Mouse (Mus musculus) liver, embryonic 16.5 days (tissue): ENCODE data around the gene Tsen15. TPM values are rescaled to one million over a fixed set of nuclear protein-coding genes. Genes with fewer than 3 reads are reported as not detected.
A peak's percentile ranks its signal among the peaks of the same experiment; 100 is the strongest.
"Not testable (repeated sequence)": the region's sequence is repeated elsewhere in the genome, so short reads cannot be mapped to it uniquely, and the experiment has no call there.

ENCODE experiments used
- ATAC-seq: fragments of 200-750 bp; cut with Nextera tagmentation; 2 replicates; pipeline ENCODE4 v1.8.0; 2017; ENCODE audit warnings: low read depth, mild to moderate bottlenecking, moderate number of reproducible peaks, moderate library complexity
- H3K27ac ChIP-seq: fragments of 300-500 bp; sonication (generic); 2 replicates; pipeline ENCODE4 v1.5.1; 2014; ENCODE audit warnings: mild to moderate bottlenecking, low read length
- H3K27me3 ChIP-seq: fragments of 300-500 bp; sonication (generic); 2 replicates; pipeline ENCODE4 v1.6.1; 2014; ENCODE audit warnings: low read depth, low read length, mixed read lengths; ENCODE audit not compliant: control insufficient read depth, insufficient read depth
- H3K36me3 ChIP-seq: fragments of 300-500 bp; sonication (generic); 2 replicates; pipeline ENCODE4 v1.6.1; 2014; ENCODE audit warnings: mild to moderate bottlenecking; ENCODE audit not compliant: control insufficient read depth, insufficient read depth
- H3K4me1 ChIP-seq: fragments of 300-500 bp; sonication (generic); 2 replicates; pipeline ENCODE4 v1.6.1; 2014; ENCODE audit warnings: low read depth, low read length, mixed read lengths; ENCODE audit not compliant: control insufficient read depth
- H3K4me2 ChIP-seq: fragments of 300-500 bp; sonication (generic); 2 replicates; pipeline ENCODE4 v1.6.1; 2014; ENCODE audit warnings: low read depth, low read length, mixed read lengths
- H3K4me3 ChIP-seq: fragments of 300-500 bp; sonication (generic); 2 replicates; pipeline ENCODE4 v1.5.1; 2014; ENCODE audit warnings: low read depth, mild to moderate bottlenecking, low read length
- H3K9ac ChIP-seq: fragments of 300-500 bp; sonication (generic); 2 replicates; pipeline ENCODE4 v1.6.1; 2014; ENCODE audit warnings: low read depth, low read length
- H3K9me3 ChIP-seq: fragments of 300-500 bp; sonication (generic); replicated peaks from 2 replicates; pipeline ENCODE4 v1.6.1; 2016; ENCODE audit warnings: low read length; ENCODE audit not compliant: control insufficient read depth
- WGBS: fragments of 180-500 bp; shearing (Covaris S2); extraction: QIAGEN DNeasy Blood & Tissue Kit; methylation state at CpG from one replicate; pipeline ENCODE4 v1.1.7; 2014; ENCODE audit not compliant: insufficient replicate concordance; 5-methylcytosine and 5-hydroxymethylcytosine counted together
- polyA plus RNA-seq: library from polyadenylated mRNA; unstranded; fragments of >200 nt; fragmentation: Nextera tagmentation; extraction: Ambion mirVana; gene quantifications from 2 replicates; pipeline ENCODE4 v1.2.1, GENCODE M21; 2015

The Tsen15 gene
- polyA plus RNA-seq, 1 experiment from 2014 or later = 17.6 TPM

DNA sequence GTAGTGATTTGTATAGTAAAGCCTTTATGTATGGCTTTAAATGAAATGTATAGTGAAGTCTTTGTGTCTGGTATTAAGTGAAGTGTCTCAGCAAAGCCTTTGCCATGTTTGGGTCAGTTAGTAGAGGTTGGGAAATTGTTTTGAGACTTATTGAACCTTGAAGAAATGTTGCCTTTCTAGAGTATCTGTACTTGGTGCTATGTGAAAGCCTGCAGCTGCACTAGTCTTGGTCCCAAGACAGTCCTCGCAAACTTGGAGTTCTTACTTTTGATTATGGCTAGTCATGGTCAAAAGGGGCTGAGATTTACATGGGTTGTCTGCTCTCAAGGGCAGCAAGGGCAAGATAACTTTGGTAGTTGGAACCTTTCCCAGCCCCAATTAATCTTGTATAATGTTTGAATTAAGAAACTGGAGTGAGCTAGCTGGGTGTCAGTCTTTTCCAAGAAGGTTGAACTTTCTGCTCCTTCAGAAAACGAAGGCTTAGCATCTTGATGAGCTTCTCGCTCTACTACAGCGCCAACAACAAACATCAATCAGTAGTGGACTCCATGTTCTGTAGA, 8.5 kb upstream of the Tsen15 start:
- Histone ChIP-seq H3K4me1 (no peaks in the 10 kb centered on the region), H3K9ac (no peak overlapping the region), H3K27ac (no peak overlapping the region), H3K4me2 (no peak overlapping the region), H3K36me3 (no peaks in the 10 kb centered on the region), H3K9me3 (no peaks in the 10 kb centered on the region), H3K4me3 (no peak overlapping the region), H3K27me3 (peaks cover 13% of the 10 kb centered on the region)
- 55% methylated on average over 4 of the region's 4 CpGs for WGBS
- ATAC-seq = no peak

DNA sequence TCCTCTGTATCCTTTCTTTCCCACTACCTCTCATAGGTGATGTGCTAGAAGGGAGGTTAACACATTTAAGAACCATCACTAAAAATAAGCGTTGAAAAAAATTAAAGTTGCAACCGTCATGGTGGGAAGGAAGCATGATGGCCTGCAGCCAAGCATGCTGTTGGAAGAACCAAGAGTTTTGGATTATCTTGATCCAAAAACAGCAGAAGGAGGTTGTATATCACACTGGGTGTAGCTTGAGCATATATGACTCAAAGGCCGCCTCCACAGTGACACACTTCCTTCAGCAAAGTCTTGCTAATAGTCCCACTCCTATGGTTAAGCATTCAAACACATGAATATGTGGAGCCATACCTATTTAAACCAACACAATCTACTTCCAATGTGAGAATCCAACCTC, 7.6 kb upstream of the Tsen15 start:
- H3K27me3 ChIP-seq = peaks cover 6% of the 10 kb centered on the region; the same call in 1 of the 2 replicates
- no peak overlapping the region for H3K9ac ChIP-seq
- no peaks in the 10 kb centered on the region for H3K9me3 ChIP-seq
- H3K4me2 ChIP-seq = no peak overlapping the region
- no peak overlapping the region for H3K27ac ChIP-seq
- H3K4me3 ChIP-seq = no peak overlapping the region
- ATAC-seq = no peak
- no peaks in the 10 kb centered on the region for H3K4me1 ChIP-seq
- H3K36me3 ChIP-seq = no peaks in the 10 kb centered on the region
- WGBS = 71% methylated on average over 3 of the region's 3 CpGs

DNA sequence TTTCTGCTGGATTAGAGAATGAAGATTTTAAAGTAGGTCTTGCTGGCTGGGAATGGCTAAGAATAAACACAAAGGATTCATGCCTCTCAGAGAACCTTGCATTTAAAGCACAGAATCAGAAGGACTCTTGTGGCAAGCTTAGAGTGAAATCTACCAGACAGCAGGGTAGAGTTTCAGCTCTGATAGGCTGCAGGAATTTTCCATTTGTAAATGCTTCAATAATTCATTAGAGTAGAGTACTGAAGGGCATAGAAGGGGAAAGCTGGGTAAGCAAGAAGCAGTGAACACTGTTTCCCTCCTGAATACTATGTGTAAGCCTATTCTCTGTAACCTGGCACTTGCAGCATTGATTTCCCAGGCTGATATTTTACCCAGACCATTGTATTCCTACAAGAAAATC, 2.8 kb upstream of the Tsen15 start:
- Histone ChIP-seq H3K9ac (no peak overlapping the region), H3K9me3 (no peaks in the 10 kb centered on the region), H3K4me1 (peaks cover 5% of the 10 kb centered on the region; the same call in 1 of the 2 replicates), H3K36me3 (no peaks in the 10 kb centered on the region), H3K4me3 (no peak overlapping the region), H3K4me2 (no peak overlapping the region), H3K27ac (no peak overlapping the region), H3K27me3 (no peaks in the 10 kb centered on the region)
- ATAC-seq = no peak

DNA sequence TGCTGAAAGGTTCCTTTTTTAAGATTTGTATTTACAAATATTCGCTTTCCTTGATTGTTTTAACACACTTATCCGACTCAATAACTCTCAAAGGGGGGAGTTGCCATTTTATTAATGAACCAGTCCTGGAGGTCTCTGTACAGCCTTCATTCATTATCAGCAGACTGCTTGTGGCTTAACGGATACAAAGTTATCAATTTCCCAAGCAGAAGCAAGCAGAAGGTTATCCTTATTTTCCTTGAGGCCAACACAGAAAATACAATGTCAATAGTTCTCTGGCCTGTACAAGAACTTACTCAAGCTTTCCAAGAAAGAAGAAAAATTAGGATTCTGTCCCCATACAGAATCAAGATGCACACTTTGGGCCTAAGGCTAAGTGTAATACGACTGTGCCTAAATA, 795 bp downstream of the Tsen15 start:
- H3K4me2 ChIP-seq = peak overlapping the region; percentile 63
- not testable (repeated sequence) for H3K4me1 ChIP-seq, H3K9me3 ChIP-seq, H3K36me3 ChIP-seq, ATAC-seq, H3K27me3 ChIP-seq
- peak overlapping the region; percentile 87 for H3K4me3 ChIP-seq
- WGBS = 7% methylated on average over 2 of the region's 4 CpGs
- H3K27ac ChIP-seq = peak overlapping the region; percentile 8; the same call in 1 of the 2 replicates
- H3K9ac ChIP-seq = peak overlapping the region; percentile 90

DNA sequence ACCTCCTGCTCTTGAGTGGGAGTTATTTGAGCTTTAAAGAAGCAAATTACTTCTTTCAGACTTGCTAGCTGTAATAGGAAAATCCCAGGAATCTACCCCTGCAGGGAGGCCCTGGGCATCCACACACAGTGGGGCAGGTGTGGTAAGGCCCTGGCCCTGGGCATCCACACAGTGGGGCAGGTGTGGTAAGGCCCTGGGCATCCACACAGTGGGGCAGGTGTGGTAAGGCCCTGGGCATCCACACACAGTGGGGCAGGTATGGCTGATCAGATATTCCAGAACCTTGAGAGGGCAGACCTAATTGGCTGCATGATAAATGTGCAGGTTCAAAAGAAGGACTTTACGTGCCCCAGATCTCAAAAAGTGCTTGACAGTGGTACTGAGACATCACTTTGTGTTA, 1.9 kb downstream of the Tsen15 start:
- H3K4me2 ChIP-seq = 0 out of 2 replicates have a peak overlapping the region, but pooled peaks have one; percentile 6
- WGBS = 74% methylated on average over 1 of the region's 1 CpGs
- H3K36me3 ChIP-seq = peaks cover 5% of the 10 kb centered on the region; the same call in 1 of the 2 replicates
- peaks cover 5% of the 10 kb centered on the region; the same call in 1 of the 2 replicates for H3K4me1 ChIP-seq
- H3K27ac ChIP-seq = no peak overlapping the region
- ATAC-seq = no peak
- no peak overlapping the region for H3K9ac ChIP-seq
- no peaks in the 10 kb centered on the region for H3K27me3 ChIP-seq
- H3K4me3 ChIP-seq = no peak overlapping the region
- no peaks in the 10 kb centered on the region for H3K9me3 ChIP-seq

DNA sequence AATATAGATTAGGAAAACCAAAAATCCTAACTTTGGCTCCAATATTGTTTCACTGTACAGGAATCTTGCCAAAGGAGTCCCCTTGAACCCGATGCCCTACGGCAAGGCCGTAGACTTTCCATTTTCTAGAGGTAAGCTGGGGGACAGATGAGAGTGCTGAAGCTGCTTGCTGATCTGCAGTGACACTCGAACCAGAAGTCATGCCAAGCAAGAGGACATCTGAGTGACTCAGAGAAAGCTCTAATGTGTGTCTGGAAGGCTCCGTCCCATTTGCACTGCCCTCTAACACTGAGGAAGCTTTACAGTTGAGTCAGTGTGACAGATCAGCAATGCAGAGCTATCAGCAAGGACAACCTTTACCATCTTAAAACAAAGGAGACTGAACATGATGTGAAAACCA, 8.2 kb downstream of the Tsen15 start:
- H3K36me3 ChIP-seq = peaks cover 5% of the 10 kb centered on the region; the same call in 1 of the 2 replicates
- H3K27me3 ChIP-seq = no peaks in the 10 kb centered on the region
- no peak overlapping the region for H3K9ac ChIP-seq
- H3K27ac ChIP-seq = no peak overlapping the region
- ATAC-seq = no peak
- H3K4me3 ChIP-seq = no peak overlapping the region
- WGBS = 85% methylated on average over 5 of the region's 5 CpGs
- H3K4me1 ChIP-seq = no peaks in the 10 kb centered on the region
- H3K9me3 ChIP-seq = no peaks in the 10 kb centered on the region
- no peak overlapping the region for H3K4me2 ChIP-seq

DNA sequence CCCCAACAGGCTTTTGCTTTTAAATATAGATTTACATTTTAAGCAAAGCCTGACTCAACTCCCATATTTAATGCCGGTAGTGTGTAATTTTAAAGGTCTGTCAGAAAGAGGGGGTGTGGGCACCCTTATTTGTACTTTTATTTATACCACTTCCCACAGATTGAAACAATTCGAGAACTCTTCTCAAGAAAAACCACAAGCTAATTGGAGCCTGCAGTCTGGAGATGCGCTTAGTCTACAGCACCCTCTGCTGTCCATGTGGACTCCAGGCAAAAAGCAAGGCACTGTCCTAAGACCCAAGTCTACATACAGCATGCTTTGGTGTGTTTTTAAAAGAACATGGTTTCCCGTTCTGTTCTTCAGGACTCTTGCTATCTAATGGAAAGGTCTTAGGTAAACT, 17.3 kb downstream of the Tsen15 start:
- WGBS = 26% methylated on average over 4 of the region's 4 CpGs
- Histone ChIP-seq H3K27ac (no peak overlapping the region), H3K9me3 (no peaks in the 10 kb centered on the region), H3K4me3 (no peak overlapping the region), H3K4me2 (no peak overlapping the region), H3K27me3 (no peaks in the 10 kb centered on the region), H3K4me1 (no peaks in the 10 kb centered on the region), H3K36me3 (no peaks in the 10 kb centered on the region; the same call in 1 of the 2 replicates), H3K9ac (no peak overlapping the region)
- ATAC-seq = no peak

DNA sequence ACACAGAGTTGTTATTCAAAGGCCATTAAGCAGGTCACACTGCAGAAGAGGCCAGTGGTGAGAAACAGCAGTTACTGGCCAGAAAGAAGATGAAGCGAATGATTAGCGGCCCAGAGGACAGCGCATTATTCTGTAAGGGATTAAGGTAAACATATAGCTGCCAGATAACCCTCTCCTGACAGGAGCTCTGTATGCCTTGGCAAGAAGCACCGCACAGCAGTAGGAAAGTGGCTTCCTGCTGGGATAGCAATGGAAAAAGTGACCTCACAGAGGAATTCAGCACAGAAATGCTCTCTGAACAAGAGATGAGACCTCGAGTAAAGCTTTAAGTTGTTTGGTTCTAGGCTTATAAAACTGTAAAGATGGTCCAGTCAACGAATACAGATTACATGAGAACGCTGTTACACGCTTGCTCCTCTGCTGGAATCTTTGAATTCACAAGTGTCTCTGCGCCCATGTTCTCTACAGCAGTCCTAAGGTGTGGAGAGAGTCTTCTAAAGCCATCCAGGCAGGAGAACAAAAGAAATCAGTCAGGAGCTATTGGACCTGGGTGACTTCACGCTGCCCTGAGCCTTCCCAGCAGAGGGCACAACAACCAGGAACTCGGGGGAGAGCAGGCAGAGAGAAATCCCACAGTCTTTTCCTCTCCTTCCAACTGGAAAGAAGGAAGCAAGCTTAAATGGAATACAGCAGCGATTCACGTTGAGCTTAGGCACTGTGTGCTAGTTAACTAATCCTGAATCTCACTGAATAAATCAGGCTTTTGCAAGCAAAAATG, 18.0 kb downstream of the Tsen15 start:
- H3K27me3 ChIP-seq = no peaks in the 10 kb centered on the region
- 63% methylated on average over 13 of the region's 13 CpGs for WGBS

DNA sequence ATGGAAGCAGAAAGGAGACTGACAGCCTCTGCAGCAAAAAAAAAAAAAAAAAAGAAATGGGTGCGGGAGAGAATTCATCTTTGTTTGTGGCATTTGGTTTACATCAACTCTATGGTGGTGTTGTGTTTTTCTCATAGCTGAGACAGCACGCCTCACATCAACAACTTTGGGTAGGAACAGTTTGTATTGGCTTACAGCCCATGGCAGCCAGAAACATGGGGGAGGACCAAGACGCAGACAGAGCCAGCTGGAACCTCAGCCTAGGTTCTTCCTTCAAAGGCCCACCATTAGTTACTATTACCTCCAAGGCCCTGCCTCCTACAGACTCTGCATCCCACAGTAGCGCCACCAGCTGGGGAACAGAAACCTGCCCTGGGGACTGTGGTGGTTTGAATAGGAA, 29.8 kb downstream of the Tsen15 start:
- Histone ChIP-seq H3K4me2 (no peak overlapping the region), H3K9me3 (no peaks in the 10 kb centered on the region), H3K27me3 (no peaks in the 10 kb centered on the region), H3K4me3 (no peak overlapping the region), H3K4me1 (no peaks in the 10 kb centered on the region), H3K27ac (no peak overlapping the region), H3K9ac (no peak overlapping the region), H3K36me3 (no peaks in the 10 kb centered on the region)
- no peak for ATAC-seq
- WGBS = 56% methylated on average over 3 of the region's 4 CpGs

More for the DNA sequence above, 18.0 kb downstream of the Tsen15 start:
- Histone ChIP-seq H3K9ac (no peak overlapping the region), H3K4me2 (no peak overlapping the region), H3K27ac (no peak overlapping the region), H3K4me1 (no peaks in the 10 kb centered on the region), H3K9me3 (no peaks in the 10 kb centered on the region), H3K36me3 (no peaks in the 10 kb centered on the region; the same call in 1 of the 2 replicates), H3K4me3 (no peak overlapping the region)
- ATAC-seq = no peak
